Mouse (Mus musculus) cortical plate, adult 2 months (tissue): ENCODE results near the gene Sncg.

Experiments
- CTCF ChIP-seq: fragments of 200-500 bp; IDR thresholded peaks from 2 replicates; pipeline ENCODE4 v1.5.1; 2011; ENCODE audit warnings: mild to moderate bottlenecking, control low read depth, low read length; ENCODE audit not compliant: insufficient read depth; ENCODE audit errors: extremely low read depth
- POLR2A ChIP-seq: fragments of 200-500 bp; IDR thresholded peaks from 2 replicates; pipeline ENCODE4 v1.6.1; 2011; ENCODE audit warnings: mild to moderate bottlenecking, low read length, control low read depth; ENCODE audit not compliant: insufficient read depth; ENCODE audit errors: extremely low read depth

DNA sequence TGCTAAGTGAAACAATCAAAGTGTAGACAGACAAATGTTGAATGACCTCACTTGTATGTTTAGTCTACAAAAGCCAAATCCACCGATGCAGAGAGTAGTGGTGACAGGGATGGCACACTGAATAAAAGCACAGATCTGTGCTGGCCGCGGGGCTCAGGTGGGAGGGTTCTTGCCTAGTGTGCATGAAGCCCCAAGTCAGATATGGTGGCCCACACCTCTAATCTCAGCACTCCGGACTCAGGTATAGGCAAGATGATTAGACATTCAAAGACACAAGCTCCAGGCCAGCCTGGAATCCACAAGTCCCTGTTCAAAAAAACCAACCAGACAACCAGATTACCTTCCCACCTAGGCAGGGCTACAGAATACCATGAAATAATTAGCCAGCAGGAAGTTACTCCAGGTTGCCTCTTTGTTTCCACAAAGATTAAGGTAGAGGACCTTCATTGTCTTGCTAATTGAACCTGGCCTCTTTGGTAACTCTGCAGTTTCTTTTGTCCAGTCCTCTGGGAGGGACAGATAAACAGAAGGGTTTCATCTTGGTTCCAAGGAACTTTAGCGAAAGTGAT, 14.8 kb downstream of the Sncg start:
- TF ChIP-seq CTCF (no peak), POLR2A (no peak)
